Comparison of ENCODE assay signal across 8 mouse cellular contexts in genomic region chr6:120493374-120494181, GRCm38 (mm10). TPM values are rescaled to one million over a fixed set of nuclear protein-coding genes. Genes with fewer than 3 reads are reported as not detected.
DNase-seq lines count a peak whose midpoint lies in the region; ATAC-seq and TF ChIP-seq lines count a peak whose summit lies in the region.

Gene Tmem121b (minus strand): TSS chr6:120493807.

- no peak within 1 kb of the TSS for H3K27ac ChIP-seq in kidney, embryonic 15.5 days

- H3K4me3 ChIP-seq in kidney, embryonic 15.5 days (replicated peaks) = peak within 1 kb of the TSS; percentile 62
- H3K4me3 ChIP-seq in myocyte = no peak within 1 kb of the TSS

- no peak for TF ChIP-seq POLR2A in myocyte (IDR thresholded peaks at IDR 0.05; ENCODE audit: insufficient read length, low read depth)

- under 1% methylated on average over 76 of the region's 84 CpGs for WGBS in kidney, embryonic 15.5 days

- H3K79me2 ChIP-seq in myocyte (ENCODE audit: control insufficient read depth, insufficient read depth) = no peaks in the 10 kb centered on the region

- peaks cover 45% of the 10 kb centered on the region for H3K27me3 ChIP-seq in kidney, embryonic 15.5 days
- peaks cover 29% of the 10 kb centered on the region for H3K27me3 ChIP-seq in myocyte (ENCODE audit: control insufficient read depth, insufficient read depth, insufficient read length)

- no peaks in the 10 kb centered on the region for H3K9me3 ChIP-seq in kidney, embryonic 15.5 days (replicated peaks)

- peak; percentile 16 for DNase-seq in kidney, adult 18-20 months
- DNase-seq in kidney, adult 11 months = no peak
- DNase-seq in cerebellum, adult 9-11 months = peak; percentile 82
- peak; percentile 88 to 90 for DNase-seq in frontal cortex, postnatal 10 days (ENCODE audit: low spot score in 2 of 2)
- peak; percentile 53 for DNase-seq in liver
- peak; percentile 86 for DNase-seq in testis, postnatal 10 days (ENCODE audit: low spot score)

- peaks cover 27% of the 10 kb centered on the region for H3K4me1 ChIP-seq in kidney, embryonic 15.5 days

- peak within 1 kb of the TSS; percentile 97 for H3K4me2 ChIP-seq in kidney, embryonic 15.5 days
- H3K4me2 ChIP-seq in myocyte (ENCODE audit: low read depth) = peak within 1 kb of the TSS; percentile 55

- peak within 1 kb of the TSS; percentile 1 for H3ac ChIP-seq in myocyte (ENCODE audit: control insufficient read depth, insufficient read length)

- H3K9ac ChIP-seq in kidney, embryonic 15.5 days = peak within 1 kb of the TSS; percentile 42

- ATAC-seq in kidney, embryonic 15.5 days (replicated peaks; ENCODE audit: low FRiP score) = peak; percentile 85

- no peaks in the 10 kb centered on the region for H3K36me3 ChIP-seq in kidney, embryonic 15.5 days
- H3K36me3 ChIP-seq in myocyte (ENCODE audit: control insufficient read depth, insufficient read depth) = no peaks in the 10 kb centered on the region

TF ChIP-seq in myocyte, 11 proteins besides CTCF, POLR2A, EP300 and RAD21:
- TF ChIP-seq USF1 (IDR thresholded peaks at IDR 0.05; ENCODE audit: low read depth) (no peak), MYOG (IDR thresholded peaks at IDR 0.05; ENCODE audit: control insufficient read depth in 1 of 3, insufficient read depth in 1 of 3, insufficient read length in 2 of 3, low read depth in 2 of 3) (no peak), TCF12 (IDR thresholded peaks at IDR 0.05; ENCODE audit: insufficient read depth, poor library complexity, severe bottlenecking) (no peak), SRF (IDR thresholded peaks at IDR 0.05; ENCODE audit: control insufficient read depth, insufficient read length, low read depth) (no peak), CEBPB (IDR thresholded peaks at IDR 0.05; ENCODE audit: insufficient read depth, poor library complexity, severe bottlenecking) (no peak), POLR2AphosphoS2 (IDR thresholded peaks at IDR 0.05; ENCODE audit: insufficient read length, low read depth) (no peak), REST (IDR thresholded peaks at IDR 0.05; ENCODE audit: insufficient read depth, insufficient read length) (no peak)

RNA-seq across cellular contexts. Expression of gene Tmem121b, which starts in this region (rescaled TPM):
- 0.06 and 0.13 TPM in 2 replicates for polyA plus RNA-seq in kidney, embryonic 15.5 days (2015; fragmentation: Nextera tagmentation; extraction: Ambion mirVana)
- polyA plus RNA-seq in myocyte (2012; fragmentation: generic; extraction: Trizol) = 0.01 TPM

Comparison
In these comparisons a context has a peak if more than half of its experiments do, and no peak if none do; other contexts are left out.
1. Peak in ATAC-seq, H3K4me3 ChIP-seq, H3K9ac ChIP-seq and H3K4me2 ChIP-seq in kidney, embryonic 15.5 days; RNA of the gene not detected or under 1 TPM.